Mouse (Mus musculus): Measurements from ENCODE around the gene Cdk17. TPM values are rescaled to one million over a fixed set of nuclear protein-coding genes. Genes with fewer than 3 reads are reported as not detected.

The Cdk17 gene
- polyA plus RNA-seq, 1 experiment from 2014 or later: 8.2 TPM

DNA sequence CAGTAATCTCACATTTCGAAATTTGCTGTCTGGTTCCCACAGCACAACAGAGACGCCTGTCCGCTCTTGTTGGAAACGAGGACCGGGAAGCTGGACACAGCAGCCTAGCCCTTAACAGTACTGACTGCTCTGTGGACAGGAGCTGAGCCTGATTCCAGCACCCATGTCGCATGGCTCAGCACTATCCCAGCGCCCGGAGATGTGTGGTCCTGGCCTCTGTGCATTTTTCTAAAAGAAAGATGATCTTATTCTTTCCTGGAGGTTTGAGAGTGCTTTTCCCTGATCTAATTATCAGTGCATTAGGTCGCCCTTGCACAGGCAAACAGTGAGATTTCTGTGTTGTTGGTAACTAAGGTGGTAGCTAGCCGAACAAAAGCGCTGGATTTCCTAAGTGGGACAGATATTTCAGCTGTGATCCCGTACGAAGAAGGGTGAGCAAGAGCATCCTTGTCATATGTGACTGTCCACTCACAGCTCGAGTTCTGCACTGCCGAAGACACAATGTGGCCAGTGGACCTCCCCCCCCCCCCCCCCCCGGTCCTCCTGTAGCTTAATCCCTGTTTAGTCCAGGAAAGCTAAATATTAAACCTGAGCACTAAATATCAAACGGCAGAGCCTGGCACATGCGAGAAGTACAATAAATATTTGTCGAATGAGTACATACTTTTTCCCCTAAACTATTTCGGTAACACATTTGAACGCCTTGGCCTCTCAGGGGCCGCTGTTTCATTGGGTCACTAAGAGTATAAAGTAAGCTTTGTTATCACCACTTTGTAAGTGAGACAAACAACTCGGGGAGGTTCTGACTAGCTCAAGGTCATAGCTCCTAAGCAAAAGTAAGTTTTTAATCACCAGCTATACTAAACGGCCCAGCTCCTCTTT is 90.0 kb downstream of the Cdk17 start:
- peaks cover 4% of the 10 kb centered on the region for H3K4me1 ChIP-seq (replicated peaks; ENCODE audit: control insufficient read depth, insufficient read depth)
- DNase-seq (ENCODE audit: low spot score) (peak; percentile 67), ATAC-seq (ENCODE audit: low FRiP score, low TSS enrichment) (peak; percentile 86)
- peak overlapping the region; percentile 84 for H3K27ac ChIP-seq (replicated peaks)
- H3K9ac ChIP-seq (ENCODE audit: low read length): peak overlapping the region; percentile 18; the same call in 1 of the 2 replicates
- H3K27me3 ChIP-seq (ENCODE audit: control insufficient read depth, insufficient read depth, low read length): no peaks in the 10 kb centered on the region
- H3K36me3 ChIP-seq (ENCODE audit: control insufficient read depth, insufficient read depth, low read length): peaks cover 4% of the 10 kb centered on the region
- 32% methylated on average over 24 of the region's 24 CpGs for WGBS
- H3K4me2 ChIP-seq (replicated peaks; ENCODE audit: low read depth): no peak overlapping the region
- H3K9me3 ChIP-seq (ENCODE audit: control insufficient read depth, low read length): no peaks in the 10 kb centered on the region
- TF ChIP-seq EP300 (optimal IDR thresholded peaks at IDR 0.05) (no peak), CTCF (IDR thresholded peaks at IDR 0.05; ENCODE audit: low read depth) (0 out of 2 replicates have a peak, but pooled peaks have one; percentile 5)
- H3K4me3 ChIP-seq (ENCODE audit: low read depth, low read length): no peak overlapping the region

DNA sequence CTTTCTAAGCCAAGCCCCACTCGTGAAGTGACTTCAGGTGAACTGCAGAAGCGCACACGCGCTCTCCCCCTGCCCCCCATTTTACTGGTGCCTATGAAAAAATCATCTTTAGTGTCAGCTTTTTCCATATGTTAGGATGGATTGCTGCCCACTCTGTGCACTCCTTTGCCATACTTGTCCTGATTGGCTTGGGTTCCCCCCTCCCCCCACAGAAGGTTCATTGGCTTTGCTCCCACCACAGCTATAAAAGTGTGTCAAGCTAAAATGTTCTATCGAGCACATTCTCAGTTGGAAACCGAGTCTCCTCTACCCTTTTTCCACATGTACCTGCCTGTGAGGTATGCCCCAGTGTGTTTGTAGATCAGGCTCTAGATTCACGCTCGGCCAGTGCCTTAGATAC is 90.8 kb downstream of the Cdk17 start:
- Histone ChIP-seq H3K9me3 (ENCODE audit: control insufficient read depth, low read length) (no peaks in the 10 kb centered on the region), H3K4me3 (ENCODE audit: low read depth, low read length) (no peak overlapping the region), H3K36me3 (ENCODE audit: control insufficient read depth, insufficient read depth, low read length) (peaks cover 4% of the 10 kb centered on the region), H3K27ac (replicated peaks) (peak overlapping the region; percentile 59), H3K27me3 (ENCODE audit: control insufficient read depth, insufficient read depth, low read length) (no peaks in the 10 kb centered on the region), H3K4me1 (replicated peaks; ENCODE audit: control insufficient read depth, insufficient read depth) (peaks cover 4% of the 10 kb centered on the region), H3K4me2 (replicated peaks; ENCODE audit: low read depth) (no peak overlapping the region), H3K9ac (ENCODE audit: low read length) (no peak overlapping the region)
- DNase-seq (ENCODE audit: low spot score) (peak; percentile 33), ATAC-seq (ENCODE audit: low FRiP score, low TSS enrichment) (no peak; the same call in 1 of the 2 replicates)
- TF ChIP-seq EP300 (optimal IDR thresholded peaks at IDR 0.05) (no peak), CTCF (IDR thresholded peaks at IDR 0.05; ENCODE audit: low read depth) (no peak)
- WGBS: 61% methylated on average over 8 of the region's 8 CpGs

DNA sequence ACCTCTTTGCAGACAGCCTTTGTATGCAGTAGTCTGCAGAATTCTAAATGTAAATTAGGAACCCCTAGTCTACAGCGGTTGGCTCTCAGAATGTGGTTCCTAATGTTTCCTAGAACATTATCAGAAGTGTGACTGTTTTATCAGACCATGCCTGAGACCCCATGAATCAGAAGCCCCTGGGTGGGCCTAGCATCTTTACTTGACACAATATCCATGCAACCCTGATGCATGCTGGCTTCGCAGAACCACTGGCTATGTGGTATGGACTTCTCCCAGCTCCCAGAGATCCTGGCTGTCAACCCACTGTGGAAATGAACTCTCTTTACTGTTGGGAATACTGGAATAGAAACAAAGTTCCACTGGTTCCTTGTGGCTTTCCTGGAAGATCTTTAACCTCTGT is 92.0 kb downstream of the Cdk17 start:
- Histone ChIP-seq H3K4me3 (ENCODE audit: low read depth, low read length) (no peak overlapping the region), H3K9ac (ENCODE audit: low read length) (no peak overlapping the region), H3K9me3 (ENCODE audit: control insufficient read depth, low read length) (no peaks in the 10 kb centered on the region), H3K4me2 (replicated peaks; ENCODE audit: low read depth) (no peak overlapping the region), H3K36me3 (ENCODE audit: control insufficient read depth, insufficient read depth, low read length) (peaks cover 4% of the 10 kb centered on the region), H3K27ac (replicated peaks) (no peak overlapping the region), H3K27me3 (ENCODE audit: control insufficient read depth, insufficient read depth, low read length) (no peaks in the 10 kb centered on the region), H3K4me1 (replicated peaks; ENCODE audit: control insufficient read depth, insufficient read depth) (peaks cover 3% of the 10 kb centered on the region)
- WGBS: 94% methylated on average over 2 of the region's 2 CpGs
- no peak for TF ChIP-seq EP300 (optimal IDR thresholded peaks at IDR 0.05)
- no peak for TF ChIP-seq CTCF (IDR thresholded peaks at IDR 0.05; ENCODE audit: low read depth)
- no peak for DNase-seq (ENCODE audit: low spot score)
- no peak for ATAC-seq (ENCODE audit: low FRiP score, low TSS enrichment)

DNA sequence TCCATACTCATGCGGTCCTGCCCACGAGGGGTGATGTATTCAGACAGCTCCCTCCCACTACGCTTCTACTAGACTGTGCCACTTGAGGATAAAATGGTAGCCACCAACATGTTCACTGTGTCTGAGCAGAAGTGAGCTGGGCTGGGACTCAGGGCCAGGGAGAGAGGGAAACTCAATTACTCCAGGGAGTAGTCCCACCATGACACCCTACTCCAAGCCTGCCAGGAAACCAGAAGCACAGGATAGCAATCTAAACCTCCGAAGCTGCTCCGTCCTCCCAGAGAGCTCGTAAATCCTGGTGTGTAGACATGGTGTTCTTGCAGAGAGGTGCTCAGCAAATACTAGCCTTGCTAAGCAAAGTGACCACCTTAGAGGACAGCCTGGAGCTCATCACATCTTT is 92.5 kb downstream of the Cdk17 start:
- no peaks in the 10 kb centered on the region; the same call in 1 of the 2 replicates for H3K4me1 ChIP-seq (replicated peaks; ENCODE audit: control insufficient read depth, insufficient read depth)
- no peak overlapping the region for H3K27ac ChIP-seq (replicated peaks)
- H3K4me2 ChIP-seq (replicated peaks; ENCODE audit: low read depth): no peak overlapping the region
- TF ChIP-seq CTCF (IDR thresholded peaks at IDR 0.05; ENCODE audit: low read depth) (no peak), EP300 (optimal IDR thresholded peaks at IDR 0.05) (no peak)
- no peak for DNase-seq (ENCODE audit: low spot score)
- no peak for ATAC-seq (ENCODE audit: low FRiP score, low TSS enrichment)
- peaks cover 2% of the 10 kb centered on the region; the same call in 1 of the 2 replicates for H3K36me3 ChIP-seq (ENCODE audit: control insufficient read depth, insufficient read depth, low read length)
- 88% methylated on average over 6 of the region's 6 CpGs for WGBS
- no peaks in the 10 kb centered on the region for H3K27me3 ChIP-seq (ENCODE audit: control insufficient read depth, insufficient read depth, low read length)
- H3K4me3 ChIP-seq (ENCODE audit: low read depth, low read length): no peak overlapping the region
- no peaks in the 10 kb centered on the region for H3K9me3 ChIP-seq (ENCODE audit: control insufficient read depth, low read length)
- H3K9ac ChIP-seq (ENCODE audit: low read length): no peak overlapping the region

DNA sequence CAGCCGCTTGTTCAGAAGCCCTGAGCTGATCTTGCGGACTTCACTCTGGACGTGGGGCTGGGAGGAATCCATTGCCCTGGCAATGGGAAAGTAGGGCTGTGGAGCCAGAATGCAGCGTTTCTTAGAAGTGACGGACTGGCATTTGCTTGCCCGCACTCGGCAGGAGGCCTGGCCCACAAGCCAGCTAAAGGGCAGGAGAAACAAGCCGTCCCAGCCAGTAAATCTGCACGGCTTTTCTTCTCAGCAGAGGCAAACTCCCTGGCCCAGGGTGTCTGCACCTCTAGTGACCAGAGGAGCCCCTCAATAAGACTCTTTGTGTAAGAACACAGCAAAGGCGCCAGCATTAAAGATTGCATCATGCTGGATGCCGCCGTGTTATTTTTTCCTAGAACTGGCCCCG is 94.6 kb downstream of the Cdk17 start:
- H3K27me3 ChIP-seq (ENCODE audit: control insufficient read depth, insufficient read depth, low read length): no peaks in the 10 kb centered on the region
- no peaks in the 10 kb centered on the region for H3K9me3 ChIP-seq (ENCODE audit: control insufficient read depth, low read length)
- H3K9ac ChIP-seq (ENCODE audit: low read length): no peak overlapping the region
- DNase-seq (ENCODE audit: low spot score) (no peak), ATAC-seq (ENCODE audit: low FRiP score, low TSS enrichment) (no peak)
- H3K36me3 ChIP-seq (ENCODE audit: control insufficient read depth, insufficient read depth, low read length): peaks cover 2% of the 10 kb centered on the region
- no peak for TF ChIP-seq CTCF (IDR thresholded peaks at IDR 0.05; ENCODE audit: low read depth)
- no peak for TF ChIP-seq EP300 (optimal IDR thresholded peaks at IDR 0.05)
- no peak overlapping the region for H3K4me2 ChIP-seq (replicated peaks; ENCODE audit: low read depth)
- no peak overlapping the region for H3K4me3 ChIP-seq (ENCODE audit: low read depth, low read length)
- no peaks in the 10 kb centered on the region; the same call in 1 of the 2 replicates for H3K4me1 ChIP-seq (replicated peaks; ENCODE audit: control insufficient read depth, insufficient read depth)
- peak overlapping the region; percentile 49; the same call in 1 of the 2 replicates for H3K27ac ChIP-seq (replicated peaks)
- 48% methylated on average over 13 of the region's 13 CpGs for WGBS

DNA sequence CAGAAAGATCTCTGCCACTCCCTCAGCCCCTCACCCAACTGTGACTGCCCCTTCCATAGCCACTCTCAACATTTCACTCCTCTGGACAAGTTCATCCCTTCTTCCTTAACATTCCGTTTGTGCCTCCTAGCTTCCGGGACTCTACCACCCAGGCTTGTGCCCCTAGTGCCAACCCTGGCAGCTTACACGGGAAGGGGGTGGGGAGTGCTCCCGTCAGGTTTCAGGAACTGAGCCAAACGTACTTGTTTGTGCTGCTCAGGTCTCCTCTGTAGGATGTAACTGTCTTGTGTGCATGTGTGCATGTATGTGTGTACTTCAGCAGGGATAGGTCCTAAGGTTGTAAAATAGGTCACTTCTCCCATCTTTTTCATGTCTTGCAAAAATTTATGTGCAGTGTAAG is 99.2 kb downstream of the Cdk17 start:
- 63% methylated on average over 5 of the region's 5 CpGs for WGBS
- no peak for ATAC-seq (ENCODE audit: low FRiP score, low TSS enrichment)
- Histone ChIP-seq H3K36me3 (ENCODE audit: control insufficient read depth, insufficient read depth, low read length) (peaks cover 6% of the 10 kb centered on the region; the same call in 1 of the 2 replicates), H3K4me2 (replicated peaks; ENCODE audit: low read depth) (no peak overlapping the region), H3K9me3 (ENCODE audit: control insufficient read depth, low read length) (no peaks in the 10 kb centered on the region), H3K9ac (ENCODE audit: low read length) (no peak overlapping the region), H3K4me1 (replicated peaks; ENCODE audit: control insufficient read depth, insufficient read depth) (peaks cover 9% of the 10 kb centered on the region), H3K27me3 (ENCODE audit: control insufficient read depth, insufficient read depth, low read length) (no peaks in the 10 kb centered on the region), H3K27ac (replicated peaks) (no peak overlapping the region), H3K4me3 (ENCODE audit: low read depth, low read length) (no peak overlapping the region)
- DNase-seq (ENCODE audit: low spot score): peak; percentile 14
- TF ChIP-seq CTCF (IDR thresholded peaks at IDR 0.05; ENCODE audit: low read depth) (no peak), EP300 (optimal IDR thresholded peaks at IDR 0.05) (no peak)

All from stomach, postnatal 0 days (tissue).